Mouse (Mus musculus): ENCODE measurements around the gene Tmub1. TPM values are rescaled to one million over a fixed set of nuclear protein-coding genes. Genes with fewer than 3 reads are reported as not detected.
A peak's percentile ranks its signal among the peaks of the same experiment; 100 is the strongest.

Gene Tmub1
- total and polyA plus RNA-seq, 2 experiments from 2014 or later, result 16.5 to 36.7 TPM

DNA sequence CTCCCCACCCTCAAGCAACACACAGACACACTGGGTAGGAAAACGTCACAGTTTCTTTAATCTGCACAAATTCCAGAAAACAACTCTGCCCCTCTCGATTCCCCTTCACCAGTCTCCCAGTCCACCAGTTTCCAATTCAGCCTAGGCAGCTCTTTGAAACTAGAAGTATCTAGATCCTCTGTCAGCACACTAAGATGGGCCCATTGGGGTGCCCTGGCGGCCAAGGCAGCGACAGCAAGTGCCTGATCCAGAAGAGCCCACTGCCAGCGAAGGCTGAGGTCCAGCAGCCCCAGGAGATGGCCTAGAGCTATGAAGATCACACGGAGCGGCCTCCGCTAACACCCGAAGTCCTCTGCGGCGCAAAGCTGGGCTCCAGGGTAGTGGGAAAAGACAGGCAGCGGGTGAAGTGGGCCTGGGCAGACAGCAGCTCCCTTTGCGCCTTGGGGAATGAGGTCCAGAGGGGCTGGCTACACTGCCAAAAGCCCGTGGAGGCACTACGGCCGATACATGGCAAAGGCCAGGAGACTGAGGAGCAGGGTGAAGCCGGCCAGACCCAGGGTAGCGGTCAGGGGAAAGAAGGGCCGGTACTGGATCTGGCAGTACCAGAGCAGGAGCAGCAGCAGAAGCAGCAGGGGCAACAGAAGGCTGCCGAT lies 2.1 kb downstream of the Tmub1 start:
- Histone ChIP-seq H3K27ac (ENCODE audit: low read depth) (peak overlapping the region; percentile 99), H3K27me3 (ENCODE audit: control insufficient read depth, insufficient read depth, low read length) (no peaks in the 10 kb centered on the region), H3K4me2 (ENCODE audit: low read depth, low read length) (peak overlapping the region; percentile 73), H3K4me1 (ENCODE audit: control insufficient read depth, insufficient read depth) (peaks cover 14% of the 10 kb centered on the region), H3K4me3 (ENCODE audit: low read depth, low read length) (peak overlapping the region; percentile 86), H3K9me3 (replicated peaks; ENCODE audit: control insufficient read depth, low read length) (no peaks in the 10 kb centered on the region), H3K36me3 (replicated peaks; ENCODE audit: control insufficient read depth, insufficient read depth, low read length) (peaks cover 21% of the 10 kb centered on the region), H3K9ac (replicated peaks; ENCODE audit: low read depth, low read length) (peak overlapping the region; percentile 95)
- ATAC-seq (ENCODE audit: insufficient read depth, low read depth), result no peak
- WGBS, result 49% methylated on average over 20 of the region's 20 CpGs
- TF ChIP-seq EP300 (IDR thresholded peaks at IDR 0.05; ENCODE audit: low read depth) (no peak), CTCF (IDR thresholded peaks at IDR 0.05; ENCODE audit: low read depth) (no peak)
- DNase-seq (ENCODE audit: low spot score), result no peak

DNA sequence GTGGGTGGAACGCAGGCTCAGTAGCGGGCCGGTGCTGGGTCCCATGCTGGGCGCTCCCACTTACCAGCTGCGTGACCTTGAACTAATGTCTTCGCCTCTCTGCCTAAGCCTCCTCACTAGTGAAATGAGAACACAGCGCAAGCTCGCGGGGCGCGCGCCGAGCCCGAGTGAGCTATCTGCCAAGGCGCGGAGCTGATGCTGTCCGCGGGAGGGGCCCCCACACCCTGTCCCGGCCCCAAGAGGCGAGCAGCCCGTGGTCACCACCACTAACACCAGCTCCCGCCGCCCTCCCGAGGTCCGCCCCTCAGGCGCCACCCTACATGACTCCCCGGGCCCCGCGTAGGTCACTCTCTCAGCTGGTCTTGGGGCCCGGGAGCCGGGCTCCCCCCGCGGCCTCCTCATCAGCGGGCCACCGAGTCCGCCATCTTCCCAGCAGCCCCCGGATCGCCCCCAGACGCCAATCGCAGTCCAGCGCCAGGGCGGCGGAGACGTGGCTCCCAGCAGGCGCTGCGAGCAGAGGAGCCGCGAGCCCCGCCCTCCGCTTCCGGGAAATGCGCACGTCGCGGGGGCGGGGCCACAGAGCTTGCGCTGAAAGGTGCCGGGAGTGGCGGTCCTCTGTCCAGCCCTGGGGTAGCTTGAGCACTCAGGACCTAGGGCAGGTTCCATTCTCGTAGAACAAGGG lies 2.8 kb downstream of the Tmub1 start, which contains the start of gene Fastk:
TSS of gene Fastk (minus strand) at position 542 of the 682 bp plus-strand sequence.
- no peak for TF ChIP-seq CTCF (IDR thresholded peaks at IDR 0.05; ENCODE audit: low read depth)
- TF ChIP-seq EP300 (IDR thresholded peaks at IDR 0.05; ENCODE audit: low read depth), result 0 out of 2 replicates have a peak, but pooled peaks have one; percentile 42
- H3K4me3 ChIP-seq (ENCODE audit: low read depth, low read length), result peak within 1 kb of the TSS; percentile 86
- WGBS, result under 1% methylated on average over 56 of the region's 60 CpGs
- H3K9ac ChIP-seq (replicated peaks; ENCODE audit: low read depth, low read length), result peak within 1 kb of the TSS; percentile 95
- peak within 1 kb of the TSS; percentile 73 for H3K4me2 ChIP-seq (ENCODE audit: low read depth, low read length)
- no peaks in the 10 kb centered on the region for H3K27me3 ChIP-seq (ENCODE audit: control insufficient read depth, insufficient read depth, low read length)
- peak within 1 kb of the TSS; percentile 99 for H3K27ac ChIP-seq (ENCODE audit: low read depth)
- H3K9me3 ChIP-seq (replicated peaks; ENCODE audit: control insufficient read depth, low read length), result no peaks in the 10 kb centered on the region
- H3K4me1 ChIP-seq (ENCODE audit: control insufficient read depth, insufficient read depth), result peaks cover 14% of the 10 kb centered on the region
- DNase-seq (ENCODE audit: low spot score) (peak; percentile 93), ATAC-seq (ENCODE audit: insufficient read depth, low read depth) (peak; percentile 87)
- H3K36me3 ChIP-seq (replicated peaks; ENCODE audit: control insufficient read depth, insufficient read depth, low read length), result peaks cover 28% of the 10 kb centered on the region

DNA sequence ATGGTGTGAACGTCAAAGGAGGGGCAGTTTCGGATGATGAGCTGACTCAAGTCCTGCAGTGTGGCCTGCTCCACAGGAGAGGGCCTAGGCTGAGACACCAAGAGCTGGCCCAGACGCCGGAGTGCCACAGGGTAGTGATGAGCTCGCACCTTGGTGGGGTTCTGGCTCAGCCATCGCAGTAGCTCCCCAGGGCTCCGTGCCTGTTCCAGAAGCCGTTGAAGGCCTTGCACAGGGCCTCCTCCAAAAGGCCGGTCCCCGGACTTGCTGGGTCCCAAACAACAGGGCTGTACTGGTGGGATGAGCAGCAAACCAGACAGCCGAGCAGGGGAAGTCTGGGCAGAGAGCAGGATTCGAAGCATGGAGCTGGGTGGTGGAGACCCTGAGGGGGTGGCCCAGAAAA lies 3.7 kb downstream of the Tmub1 start:
- H3K4me2 ChIP-seq (ENCODE audit: low read depth, low read length), result peak overlapping the region; percentile 73
- ATAC-seq (ENCODE audit: insufficient read depth, low read depth) (no peak), DNase-seq (ENCODE audit: low spot score) (no peak)
- peak overlapping the region; percentile 86 for H3K4me3 ChIP-seq (ENCODE audit: low read depth, low read length)
- H3K4me1 ChIP-seq (ENCODE audit: control insufficient read depth, insufficient read depth), result peaks cover 14% of the 10 kb centered on the region
- H3K27ac ChIP-seq (ENCODE audit: low read depth), result peak overlapping the region; percentile 99
- no peaks in the 10 kb centered on the region for H3K9me3 ChIP-seq (replicated peaks; ENCODE audit: control insufficient read depth, low read length)
- 69% methylated on average over 12 of the region's 12 CpGs for WGBS
- peaks cover 37% of the 10 kb centered on the region for H3K36me3 ChIP-seq (replicated peaks; ENCODE audit: control insufficient read depth, insufficient read depth, low read length)
- TF ChIP-seq EP300 (IDR thresholded peaks at IDR 0.05; ENCODE audit: low read depth) (no peak), CTCF (IDR thresholded peaks at IDR 0.05; ENCODE audit: low read depth) (no peak)
- H3K27me3 ChIP-seq (ENCODE audit: control insufficient read depth, insufficient read depth, low read length), result no peaks in the 10 kb centered on the region
- H3K9ac ChIP-seq (replicated peaks; ENCODE audit: low read depth, low read length), result peak overlapping the region; percentile 95

DNA sequence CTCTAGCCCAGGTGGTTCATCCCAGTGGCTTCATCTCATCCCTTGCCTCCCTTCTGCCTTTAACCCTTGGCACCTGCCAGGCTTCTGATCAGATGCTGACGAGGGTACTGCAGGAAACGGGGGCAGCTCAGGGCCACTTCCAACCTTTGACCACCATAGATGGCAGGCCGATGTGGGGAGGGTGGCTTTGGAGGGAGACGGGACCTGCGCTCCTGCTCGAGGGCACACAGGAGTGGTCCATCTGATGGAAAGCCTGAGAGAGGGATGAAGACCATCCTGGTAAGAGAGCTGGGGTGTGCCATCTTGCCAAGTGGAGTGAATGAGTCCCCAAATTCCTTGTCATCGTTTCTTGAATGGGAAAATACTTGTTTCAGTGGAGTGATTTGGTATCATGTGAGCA lies 4.5 kb downstream of the Tmub1 start:
- 87% methylated on average over 7 of the region's 7 CpGs for WGBS
- H3K9me3 ChIP-seq (replicated peaks; ENCODE audit: control insufficient read depth, low read length), result no peaks in the 10 kb centered on the region
- peaks cover 43% of the 10 kb centered on the region for H3K36me3 ChIP-seq (replicated peaks; ENCODE audit: control insufficient read depth, insufficient read depth, low read length)
- H3K4me2 ChIP-seq (ENCODE audit: low read depth, low read length), result no peak overlapping the region
- H3K9ac ChIP-seq (replicated peaks; ENCODE audit: low read depth, low read length), result no peak overlapping the region
- TF ChIP-seq CTCF (IDR thresholded peaks at IDR 0.05; ENCODE audit: low read depth) (no peak), EP300 (IDR thresholded peaks at IDR 0.05; ENCODE audit: low read depth) (no peak)
- DNase-seq (ENCODE audit: low spot score), result no peak
- ATAC-seq (ENCODE audit: insufficient read depth, low read depth), result no peak
- H3K4me3 ChIP-seq (ENCODE audit: low read depth, low read length), result no peak overlapping the region
- H3K27ac ChIP-seq (ENCODE audit: low read depth), result no peak overlapping the region
- H3K27me3 ChIP-seq (ENCODE audit: control insufficient read depth, insufficient read depth, low read length), result no peaks in the 10 kb centered on the region
- peaks cover 14% of the 10 kb centered on the region for H3K4me1 ChIP-seq (ENCODE audit: control insufficient read depth, insufficient read depth)

DNA sequence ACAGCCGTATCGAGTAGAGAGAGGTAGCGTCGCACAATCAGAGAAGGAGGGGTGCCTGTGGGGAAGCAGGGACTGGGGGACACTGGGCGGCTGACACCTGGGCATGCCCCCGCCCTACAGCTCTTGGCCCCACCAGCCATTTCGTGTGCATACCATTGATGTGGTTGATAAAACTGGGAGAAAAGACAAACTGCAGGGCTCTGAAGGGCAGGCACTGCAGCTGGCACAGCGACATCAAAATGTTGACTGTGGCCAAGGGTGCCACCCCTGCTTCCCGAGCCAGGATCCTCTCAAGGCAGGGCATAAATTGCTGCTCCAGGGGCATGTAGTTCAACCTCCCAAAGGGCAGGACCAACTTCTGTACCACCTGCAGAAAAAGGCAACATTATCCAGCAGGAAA lies 5.6 kb downstream of the Tmub1 start:
- Histone ChIP-seq H3K36me3 (replicated peaks; ENCODE audit: control insufficient read depth, insufficient read depth, low read length) (peaks cover 53% of the 10 kb centered on the region), H3K4me3 (ENCODE audit: low read depth, low read length) (no peak overlapping the region), H3K4me2 (ENCODE audit: low read depth, low read length) (no peak overlapping the region), H3K27ac (ENCODE audit: low read depth) (no peak overlapping the region), H3K9me3 (replicated peaks; ENCODE audit: control insufficient read depth, low read length) (no peaks in the 10 kb centered on the region), H3K4me1 (ENCODE audit: control insufficient read depth, insufficient read depth) (peaks cover 10% of the 10 kb centered on the region; the same call in 1 of the 2 replicates), H3K9ac (replicated peaks; ENCODE audit: low read depth, low read length) (no peak overlapping the region), H3K27me3 (ENCODE audit: control insufficient read depth, insufficient read depth, low read length) (no peaks in the 10 kb centered on the region)
- no peak for DNase-seq (ENCODE audit: low spot score)
- WGBS, result 74% methylated on average over 9 of the region's 9 CpGs
- ATAC-seq (ENCODE audit: insufficient read depth, low read depth), result no peak
- no peak for TF ChIP-seq EP300 (IDR thresholded peaks at IDR 0.05; ENCODE audit: low read depth)
- TF ChIP-seq CTCF (IDR thresholded peaks at IDR 0.05; ENCODE audit: low read depth), result no peak
